Mouse (Mus musculus): ENCODE measurements at regions not wholly inside any gene's neighbourhood (a gene's known extent, or its start where the extent isn't known, plus 50 kb on each side); places are given as distances from the start of the nearest gene placed in this dataset.

DNA sequence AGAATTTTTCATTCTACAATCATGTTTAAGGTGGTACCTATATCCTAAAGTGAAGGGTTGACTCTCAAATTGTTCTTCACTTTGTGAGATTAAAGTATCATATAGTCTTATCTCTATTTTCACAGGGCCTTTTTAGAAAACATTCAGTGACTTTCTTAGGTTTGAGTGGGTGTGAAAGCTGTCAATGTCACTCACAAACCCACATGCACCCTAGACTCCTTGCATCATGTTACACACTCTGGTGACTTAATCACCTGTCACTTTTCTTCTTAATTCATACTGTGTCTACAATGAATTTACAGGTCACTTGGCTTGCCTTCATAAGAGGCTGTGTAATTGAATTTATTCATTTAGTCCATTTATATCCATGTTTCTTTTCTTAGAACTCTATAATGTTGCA is 1026.8 kb upstream of the Alcam start:
- Histone ChIP-seq H3K4me3 (ENCODE audit: low read depth, low read length) (no peak overlapping the region), H3K27ac (ENCODE audit: low read length) (no peak overlapping the region), H3K9me3 (replicated peaks; ENCODE audit: control insufficient read depth, low read length, poor library complexity, severe bottlenecking) (no peaks in the 10 kb centered on the region), H3K4me2 (ENCODE audit: low read length) (no peak overlapping the region), H3K9ac (ENCODE audit: low read depth, low read length) (no peak overlapping the region), H3K36me3 (ENCODE audit: control insufficient read depth, insufficient read depth, low read length) (no peaks in the 10 kb centered on the region), H3K27me3 (ENCODE audit: control insufficient read depth, insufficient read depth, low read depth, low read length) (no peaks in the 10 kb centered on the region), H3K4me1 (ENCODE audit: control insufficient read depth, insufficient read depth, low read length) (no peaks in the 10 kb centered on the region)
- ATAC-seq, result no peak

- H3K27me3 ChIP-seq (ENCODE audit: control insufficient read depth, insufficient read depth, low read depth, low read length), result no peaks in the 10 kb centered on the region
- H3K9ac ChIP-seq (ENCODE audit: low read depth, low read length), result no peak overlapping the region
- no peaks in the 10 kb centered on the region for H3K4me1 ChIP-seq (ENCODE audit: control insufficient read depth, insufficient read depth, low read length)
- no peak overlapping the region for H3K4me2 ChIP-seq (ENCODE audit: low read length)
- H3K27ac ChIP-seq (ENCODE audit: low read length), result no peak overlapping the region
- H3K4me3 ChIP-seq (ENCODE audit: low read depth, low read length), result no peak overlapping the region
- H3K36me3 ChIP-seq (ENCODE audit: control insufficient read depth, insufficient read depth, low read length), result no peaks in the 10 kb centered on the region
- 76% methylated on average over 4 of the region's 4 CpGs for WGBS
- ATAC-seq, result no peak
- H3K9me3 ChIP-seq (replicated peaks; ENCODE audit: control insufficient read depth, low read length, poor library complexity, severe bottlenecking), result no peaks in the 10 kb centered on the region
These were observed 985.6 kb upstream of the Alcam start for GRCm38 (mm10) chr16:53439511-53439910.

GRCm38 (mm10) chr16:53418416-53418815 is 964.5 kb upstream of the Alcam start:
- no peaks in the 10 kb centered on the region for H3K27me3 ChIP-seq (ENCODE audit: control insufficient read depth, insufficient read depth, low read depth, low read length)
- H3K9me3 ChIP-seq (replicated peaks; ENCODE audit: control insufficient read depth, low read length, poor library complexity, severe bottlenecking), result no peaks in the 10 kb centered on the region
- no peaks in the 10 kb centered on the region for H3K4me1 ChIP-seq (ENCODE audit: control insufficient read depth, insufficient read depth, low read length)
- no peak for ATAC-seq
- WGBS, result 68% methylated on average over 2 of the region's 2 CpGs
- no peak overlapping the region for H3K9ac ChIP-seq (ENCODE audit: low read depth, low read length)
- H3K4me2 ChIP-seq (ENCODE audit: low read length), result no peak overlapping the region
- no peak overlapping the region for H3K27ac ChIP-seq (ENCODE audit: low read length)
- no peak overlapping the region for H3K4me3 ChIP-seq (ENCODE audit: low read depth, low read length)
- H3K36me3 ChIP-seq (ENCODE audit: control insufficient read depth, insufficient read depth, low read length), result no peaks in the 10 kb centered on the region

- Histone ChIP-seq H3K4me1 (ENCODE audit: control insufficient read depth, insufficient read depth, low read length) (no peaks in the 10 kb centered on the region), H3K9ac (ENCODE audit: low read depth, low read length) (no peak overlapping the region), H3K36me3 (ENCODE audit: control insufficient read depth, insufficient read depth, low read length) (no peaks in the 10 kb centered on the region), H3K27ac (ENCODE audit: low read length) (no peak overlapping the region), H3K4me3 (ENCODE audit: low read depth, low read length) (no peak overlapping the region), H3K9me3 (replicated peaks; ENCODE audit: control insufficient read depth, low read length, poor library complexity, severe bottlenecking) (no peaks in the 10 kb centered on the region), H3K4me2 (ENCODE audit: low read length) (no peak overlapping the region), H3K27me3 (ENCODE audit: control insufficient read depth, insufficient read depth, low read depth, low read length) (no peaks in the 10 kb centered on the region)
- no peak for ATAC-seq
- 68% methylated on average over 4 of the region's 4 CpGs for WGBS
These were observed 931.3 kb upstream of the Alcam start for GRCm38 (mm10) chr16:53385176-53385575.

DNA sequence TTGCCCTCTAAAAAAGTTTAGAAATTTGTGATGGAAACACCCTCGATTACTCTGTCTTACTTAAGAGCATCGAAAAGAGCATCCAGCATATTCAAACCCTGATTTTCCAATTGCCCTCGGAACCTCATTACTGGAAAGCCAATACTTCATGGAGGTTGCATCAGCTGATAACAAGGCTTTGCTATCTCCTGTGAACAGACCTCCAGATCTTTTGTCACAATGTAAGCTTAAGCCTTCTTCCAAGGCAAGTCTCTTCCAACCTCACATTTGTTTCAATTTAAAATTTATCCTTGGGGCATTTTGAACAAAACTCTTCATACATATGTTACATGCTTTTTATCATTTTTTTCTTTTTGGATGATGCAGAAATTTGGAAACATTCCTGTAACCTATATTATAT is 888.3 kb upstream of the Alcam start:
- WGBS, result 88% methylated on average over 3 of the region's 3 CpGs
- H3K9ac ChIP-seq (ENCODE audit: low read depth, low read length), result no peak overlapping the region
- no peak for ATAC-seq
- H3K9me3 ChIP-seq (replicated peaks; ENCODE audit: control insufficient read depth, low read length, poor library complexity, severe bottlenecking), result no peaks in the 10 kb centered on the region
- no peaks in the 10 kb centered on the region for H3K36me3 ChIP-seq (ENCODE audit: control insufficient read depth, insufficient read depth, low read length)
- H3K4me1 ChIP-seq (ENCODE audit: control insufficient read depth, insufficient read depth, low read length), result no peaks in the 10 kb centered on the region
- H3K27me3 ChIP-seq (ENCODE audit: control insufficient read depth, insufficient read depth, low read depth, low read length), result no peaks in the 10 kb centered on the region
- no peak overlapping the region for H3K4me2 ChIP-seq (ENCODE audit: low read length)
- no peak overlapping the region for H3K27ac ChIP-seq (ENCODE audit: low read length)
- H3K4me3 ChIP-seq (ENCODE audit: low read depth, low read length), result no peak overlapping the region

DNA sequence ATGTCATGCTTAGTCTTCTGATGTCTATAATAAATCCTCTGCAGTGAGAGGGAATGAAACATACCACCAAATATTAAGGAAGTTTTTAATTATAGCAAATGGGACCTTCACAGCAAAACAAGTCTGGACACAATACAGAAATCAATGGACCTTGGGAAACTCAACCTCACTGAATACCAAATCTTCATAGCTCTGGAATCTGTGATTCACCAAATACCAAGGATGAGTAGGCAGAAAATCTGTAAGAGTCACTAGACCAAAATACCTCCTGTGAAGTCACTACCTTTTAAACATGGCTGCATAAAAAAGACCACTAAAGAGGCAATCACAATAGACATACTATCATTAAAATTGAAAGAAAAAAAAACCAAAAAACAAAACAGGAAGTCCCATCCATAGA is 872.5 kb upstream of the Alcam start:
- Histone ChIP-seq H3K4me2 (ENCODE audit: low read length) (no peak overlapping the region), H3K27ac (ENCODE audit: low read length) (no peak overlapping the region), H3K27me3 (ENCODE audit: control insufficient read depth, insufficient read depth, low read depth, low read length) (no peaks in the 10 kb centered on the region), H3K4me3 (ENCODE audit: low read depth, low read length) (no peak overlapping the region), H3K9ac (ENCODE audit: low read depth, low read length) (no peak overlapping the region), H3K36me3 (ENCODE audit: control insufficient read depth, insufficient read depth, low read length) (no peaks in the 10 kb centered on the region), H3K9me3 (replicated peaks; ENCODE audit: control insufficient read depth, low read length, poor library complexity, severe bottlenecking) (no peaks in the 10 kb centered on the region), H3K4me1 (ENCODE audit: control insufficient read depth, insufficient read depth, low read length) (no peaks in the 10 kb centered on the region)
- no peak for ATAC-seq

GRCm38 (mm10) chr16:53292081-53292480 is 838.2 kb upstream of the Alcam start:
- no peak overlapping the region for H3K4me2 ChIP-seq (ENCODE audit: low read length)

GRCm38 (mm10) chr16:53282014-53282413 is 828.1 kb upstream of the Alcam start:
- H3K27ac ChIP-seq (ENCODE audit: low read length), result no peak overlapping the region
- no peak overlapping the region for H3K9ac ChIP-seq (ENCODE audit: low read depth, low read length)
- H3K36me3 ChIP-seq (ENCODE audit: control insufficient read depth, insufficient read depth, low read length), result no peaks in the 10 kb centered on the region
- H3K27me3 ChIP-seq (ENCODE audit: control insufficient read depth, insufficient read depth, low read depth, low read length), result no peaks in the 10 kb centered on the region
- WGBS, result 79% methylated on average over 2 of the region's 2 CpGs
- H3K4me2 ChIP-seq (ENCODE audit: low read length), result no peak overlapping the region
- H3K4me3 ChIP-seq (ENCODE audit: low read depth, low read length), result no peak overlapping the region
- ATAC-seq, result no peak
- no peaks in the 10 kb centered on the region for H3K4me1 ChIP-seq (ENCODE audit: control insufficient read depth, insufficient read depth, low read length)
- no peaks in the 10 kb centered on the region for H3K9me3 ChIP-seq (replicated peaks; ENCODE audit: control insufficient read depth, low read length, poor library complexity, severe bottlenecking)

More at GRCm38 (mm10) chr16:53292081-53292480, 838.2 kb upstream of the Alcam start:
- Histone ChIP-seq H3K9me3 (replicated peaks; ENCODE audit: control insufficient read depth, low read length, poor library complexity, severe bottlenecking) (no peaks in the 10 kb centered on the region), H3K27ac (ENCODE audit: low read length) (no peak overlapping the region), H3K4me1 (ENCODE audit: control insufficient read depth, insufficient read depth, low read length) (no peaks in the 10 kb centered on the region), H3K36me3 (ENCODE audit: control insufficient read depth, insufficient read depth, low read length) (no peaks in the 10 kb centered on the region), H3K4me3 (ENCODE audit: low read depth, low read length) (no peak overlapping the region), H3K9ac (ENCODE audit: low read depth, low read length) (no peak overlapping the region), H3K27me3 (ENCODE audit: control insufficient read depth, insufficient read depth, low read depth, low read length) (no peaks in the 10 kb centered on the region)
- WGBS, result 82% methylated on average over 1 of the region's 1 CpGs
- ATAC-seq, result no peak

DNA sequence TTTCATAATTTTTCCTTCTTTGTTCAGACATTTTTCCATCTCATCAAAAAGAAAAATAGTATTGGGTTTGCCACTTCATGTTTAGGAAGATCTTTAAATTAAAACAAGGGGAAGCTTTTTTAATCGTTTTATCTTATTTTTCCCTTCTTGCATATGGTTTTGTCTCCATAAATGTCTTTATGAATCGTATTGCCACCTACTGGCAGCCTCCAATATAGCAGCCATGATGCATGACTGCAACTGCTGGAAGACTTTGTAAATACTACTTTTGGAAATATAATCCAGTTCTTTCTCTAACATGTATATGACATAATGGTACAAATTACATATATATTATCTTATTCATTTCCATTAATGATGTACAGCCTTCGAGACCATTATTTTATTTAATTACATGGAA is 812.2 kb upstream of the Alcam start:
- Histone ChIP-seq H3K9me3 (replicated peaks; ENCODE audit: control insufficient read depth, low read length, poor library complexity, severe bottlenecking) (no peaks in the 10 kb centered on the region), H3K4me2 (ENCODE audit: low read length) (no peak overlapping the region), H3K27ac (ENCODE audit: low read length) (no peak overlapping the region), H3K36me3 (ENCODE audit: control insufficient read depth, insufficient read depth, low read length) (no peaks in the 10 kb centered on the region), H3K4me1 (ENCODE audit: control insufficient read depth, insufficient read depth, low read length) (no peaks in the 10 kb centered on the region), H3K4me3 (ENCODE audit: low read depth, low read length) (no peak overlapping the region), H3K27me3 (ENCODE audit: control insufficient read depth, insufficient read depth, low read depth, low read length) (no peaks in the 10 kb centered on the region), H3K9ac (ENCODE audit: low read depth, low read length) (no peak overlapping the region)
- ATAC-seq, result no peak
- 15% methylated on average over 3 of the region's 3 CpGs for WGBS

DNA sequence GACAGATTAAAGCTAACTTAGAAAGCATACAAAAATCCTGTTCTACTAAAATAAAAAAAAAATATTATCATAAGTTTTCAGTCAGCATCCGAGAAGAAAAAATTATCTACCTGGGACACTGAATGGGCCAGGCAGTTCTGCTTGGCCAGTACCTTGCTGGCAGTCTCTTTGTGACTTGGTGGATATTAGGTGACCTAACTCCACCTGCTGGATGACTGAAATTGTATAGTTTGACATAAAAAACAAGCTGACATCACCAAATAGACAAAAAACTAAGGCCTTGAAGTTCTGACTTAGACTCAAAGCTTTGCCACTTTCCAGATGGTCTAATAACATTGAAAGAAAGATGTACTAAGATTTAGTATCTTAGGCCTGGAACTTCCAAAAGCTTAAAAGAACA is 791.5 kb upstream of the Alcam start:
- H3K4me2 ChIP-seq (ENCODE audit: low read length), result no peak overlapping the region
- no peak overlapping the region for H3K4me3 ChIP-seq (ENCODE audit: low read depth, low read length)
- no peak overlapping the region for H3K27ac ChIP-seq (ENCODE audit: low read length)
- no peaks in the 10 kb centered on the region for H3K4me1 ChIP-seq (ENCODE audit: control insufficient read depth, insufficient read depth, low read length)
- no peaks in the 10 kb centered on the region for H3K9me3 ChIP-seq (replicated peaks; ENCODE audit: control insufficient read depth, low read length, poor library complexity, severe bottlenecking)
- H3K36me3 ChIP-seq (ENCODE audit: control insufficient read depth, insufficient read depth, low read length), result no peaks in the 10 kb centered on the region
- WGBS, result 75% methylated on average over 1 of the region's 1 CpGs
- ATAC-seq, result no peak
- no peaks in the 10 kb centered on the region for H3K27me3 ChIP-seq (ENCODE audit: control insufficient read depth, insufficient read depth, low read depth, low read length)
- no peak overlapping the region for H3K9ac ChIP-seq (ENCODE audit: low read depth, low read length)
